Mouse (Mus musculus) stomach, postnatal 0 days (tissue): ENCODE results near the gene Pla2g4b. TPM values are rescaled to one million over a fixed set of nuclear protein-coding genes. Genes with fewer than 3 reads are reported as not detected.

Experiments used
- ATAC-seq: fragments of 200-750 bp; cut with Nextera tagmentation; 2 replicates; pipeline ENCODE4 v1.8.0; 2017; ENCODE audit not compliant: low FRiP score, low TSS enrichment
- DNase-seq: peaks from one replicate; pipeline ENCODE4 v3.0.0-alpha.2; 2016; ENCODE audit warnings: low spot score
- H3K27ac ChIP-seq: fragments of 300-500 bp; sonication (generic); replicated peaks from 2 replicates; pipeline ENCODE4 v1.5.1; 2014; ENCODE audit warnings: mild to moderate bottlenecking, control low read depth
- H3K27me3 ChIP-seq: fragments of 300-500 bp; sonication (generic); 2 replicates; pipeline ENCODE4 v1.6.1; 2014; ENCODE audit warnings: low read length; ENCODE audit not compliant: control insufficient read depth, insufficient read depth
- H3K36me3 ChIP-seq: fragments of 300-500 bp; sonication (generic); 2 replicates; pipeline ENCODE4 v1.6.1; 2014; ENCODE audit warnings: low read length, mixed read lengths; ENCODE audit not compliant: control insufficient read depth, insufficient read depth
- H3K4me1 ChIP-seq: fragments of 300-500 bp; sonication (generic); replicated peaks from 2 replicates; pipeline ENCODE4 v1.6.1; 2014; ENCODE audit warnings: antibody characterized with exemption; ENCODE audit not compliant: control insufficient read depth, insufficient read depth
- H3K4me2 ChIP-seq: fragments of 300-500 bp; sonication (generic); replicated peaks from 2 replicates; pipeline ENCODE4 v1.6.1; 2014; ENCODE audit warnings: low read depth, mild to moderate bottlenecking, control low read depth, moderate library complexity
- H3K4me3 ChIP-seq: fragments of 300-500 bp; sonication (generic); 2 replicates; pipeline ENCODE4 v1.5.1; 2014; ENCODE audit warnings: low read depth, low read length, control low read depth
- H3K9ac ChIP-seq: fragments of 300-500 bp; sonication (generic); 2 replicates; pipeline ENCODE4 v1.6.1; 2014; ENCODE audit warnings: mild to moderate bottlenecking, low read length, control low read depth, mixed read lengths
- H3K9me3 ChIP-seq: fragments of 300-500 bp; sonication (generic); 2 replicates; pipeline ENCODE4 v1.6.1; 2016; ENCODE audit warnings: low read length; ENCODE audit not compliant: control insufficient read depth
- CTCF ChIP-seq: IDR thresholded peaks from 2 replicates; pipeline ENCODE4 v1.5.1; 2016; ENCODE audit warnings: antibody characterized with exemption, low read depth, mild to moderate bottlenecking, moderate library complexity
- EP300 ChIP-seq: optimal IDR thresholded peaks from 2 replicates; pipeline ENCODE3; 2016; ENCODE audit warnings: antibody characterized with exemption
- WGBS: fragments of 180-500 bp; shearing (Covaris S2); extraction: QIAGEN DNeasy Blood & Tissue Kit; methylation state at CpG from one replicate; pipeline ENCODE4 v1.1.7; 2014; 5-methylcytosine and 5-hydroxymethylcytosine counted together
- polyA plus RNA-seq: library from polyadenylated mRNA; unstranded; fragments of >200 nt; fragmentation: Nextera tagmentation; extraction: Ambion mirVana; gene quantifications from 2 replicates; pipeline ENCODE4 v1.2.1, GENCODE M21; 2015

Pla2g4b gene
- polyA plus RNA-seq, 1 experiment from 2014 or later, result 8.0 TPM

DNA sequence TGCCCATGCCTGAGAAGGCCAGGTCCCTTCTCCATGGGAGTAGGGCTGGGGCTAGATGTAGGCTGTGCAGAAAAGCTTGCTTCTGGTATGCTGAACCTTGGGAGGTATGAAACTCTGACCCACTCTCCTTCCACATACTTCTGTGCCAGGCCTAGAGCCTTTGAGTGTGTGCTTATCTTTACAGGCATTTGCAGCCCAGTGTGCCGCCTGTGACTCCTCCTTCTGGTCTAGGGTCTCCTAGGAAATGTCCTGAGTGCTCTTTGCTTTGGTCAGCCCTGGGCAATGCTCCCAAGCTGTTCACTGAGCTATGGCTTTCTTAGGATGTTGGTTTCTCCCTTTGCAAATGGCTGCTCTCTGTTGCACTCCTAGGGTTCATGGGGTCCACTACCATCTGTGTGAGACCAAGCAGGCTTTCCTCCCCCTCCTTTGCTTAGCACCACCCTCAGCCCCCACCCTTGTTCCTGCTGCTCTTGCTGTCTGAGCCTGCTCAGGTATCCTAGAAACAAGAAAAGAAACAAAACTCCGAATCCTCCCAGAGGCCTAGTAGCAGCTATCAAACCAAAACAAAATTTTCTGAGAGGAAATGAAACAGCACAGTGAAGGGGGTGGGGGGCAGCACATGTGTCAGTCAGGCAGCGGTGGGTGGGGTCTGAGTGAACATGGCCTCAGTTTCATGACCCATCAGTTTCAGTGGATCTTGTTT, 32.2 kb upstream of the Pla2g4b start:
- TF ChIP-seq EP300, result no peak
- TF ChIP-seq CTCF, result no peak
- Histone ChIP-seq H3K27me3 (no peaks in the 10 kb centered on the region), H3K4me3 (no peak overlapping the region), H3K9ac (no peak overlapping the region), H3K27ac (peak overlapping the region; percentile 13; the same call in 1 of the 2 replicates), H3K9me3 (no peaks in the 10 kb centered on the region), H3K4me2 (no peak overlapping the region), H3K4me1 (no peaks in the 10 kb centered on the region; the same call in 1 of the 2 replicates), H3K36me3 (0 out of 2 replicates have a peak, but pooled peaks cover 6% of the 10 kb centered on the region)
- DNase-seq (no peak), ATAC-seq (no peak)
- 62% methylated on average over 3 of the region's 3 CpGs for WGBS

DNA sequence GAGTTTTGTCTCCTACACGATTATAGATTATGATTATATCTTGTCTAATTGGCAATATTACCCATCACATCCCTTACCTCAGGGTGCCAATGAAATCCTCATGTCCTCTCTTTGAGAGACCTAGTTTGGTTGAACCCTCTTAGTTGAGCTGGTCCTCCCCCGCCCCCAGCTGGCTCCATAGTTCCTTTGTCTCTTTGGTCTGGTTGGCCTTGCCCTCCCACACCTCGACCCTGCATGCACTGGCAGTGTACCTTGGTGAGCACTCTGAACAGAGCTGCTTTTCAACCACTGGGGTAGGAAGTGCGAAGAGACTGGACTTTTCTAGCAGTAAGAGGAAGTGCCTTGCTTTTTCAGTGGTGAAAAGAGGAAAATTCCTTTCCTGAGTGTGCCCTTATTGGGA, 31.3 kb upstream of the Pla2g4b start:
- no peaks in the 10 kb centered on the region for H3K9me3 ChIP-seq
- TF ChIP-seq EP300, result no peak
- no peak for TF ChIP-seq CTCF
- no peaks in the 10 kb centered on the region for H3K4me1 ChIP-seq
- no peak overlapping the region for H3K9ac ChIP-seq
- H3K27me3 ChIP-seq, result no peaks in the 10 kb centered on the region
- WGBS, result 66% methylated on average over 4 of the region's 4 CpGs
- DNase-seq (no peak), ATAC-seq (no peak)
- no peak overlapping the region for H3K4me2 ChIP-seq
- H3K27ac ChIP-seq, result no peak overlapping the region
- no peak overlapping the region for H3K4me3 ChIP-seq
- H3K36me3 ChIP-seq, result 0 out of 2 replicates have a peak, but pooled peaks cover 6% of the 10 kb centered on the region

DNA sequence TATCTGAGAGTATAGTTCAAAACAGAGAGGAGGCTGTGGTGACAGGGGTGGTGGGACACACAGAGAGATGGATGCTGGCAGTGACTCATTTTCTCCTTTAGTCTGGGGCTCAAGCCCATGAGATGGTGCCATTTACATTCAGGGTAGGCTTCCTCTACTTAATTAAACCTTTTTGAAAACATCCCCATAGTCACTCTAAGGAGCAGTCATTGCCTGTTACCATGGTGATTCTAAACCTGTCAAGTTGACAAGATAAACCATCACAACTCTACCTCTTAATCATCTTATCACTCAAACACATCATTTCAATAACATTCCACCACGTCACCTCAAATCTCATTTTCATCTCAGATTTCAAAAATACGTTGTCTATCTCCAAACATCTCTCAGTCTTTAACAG, 29.2 kb upstream of the Pla2g4b start:
- no peak overlapping the region for H3K9ac ChIP-seq
- no peak for DNase-seq
- 80% methylated on average over 2 of the region's 2 CpGs for WGBS
- H3K4me2 ChIP-seq, result no peak overlapping the region
- no peak overlapping the region for H3K4me3 ChIP-seq
- ATAC-seq, result no peak
- H3K9me3 ChIP-seq, result no peaks in the 10 kb centered on the region
- no peak for TF ChIP-seq CTCF
- TF ChIP-seq EP300, result no peak
- H3K27me3 ChIP-seq, result no peaks in the 10 kb centered on the region
- H3K27ac ChIP-seq, result no peak overlapping the region
- no peaks in the 10 kb centered on the region for H3K4me1 ChIP-seq
- 0 out of 2 replicates have a peak, but pooled peaks cover 2% of the 10 kb centered on the region for H3K36me3 ChIP-seq

DNA sequence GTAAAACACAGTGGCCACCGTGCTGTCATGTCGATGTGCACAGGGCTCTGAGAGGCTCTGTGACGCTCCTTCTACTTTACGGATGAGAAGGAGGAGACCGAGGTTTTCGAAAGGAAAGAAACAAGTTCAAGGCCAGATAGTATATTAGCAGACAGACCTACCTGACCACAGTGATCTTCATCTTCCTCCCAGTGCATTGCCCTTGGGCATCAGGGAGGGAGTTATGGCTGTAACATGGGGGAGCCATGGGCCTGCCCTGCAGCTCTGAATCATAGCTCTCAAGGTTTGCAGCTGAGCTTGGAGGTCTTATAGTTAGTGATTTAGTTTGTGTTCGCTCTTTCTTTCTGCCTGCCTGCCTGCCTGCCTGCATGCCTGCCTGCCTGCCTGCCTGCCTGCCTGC, 26.5 kb upstream of the Pla2g4b start:
- WGBS, result 96% methylated on average over 7 of the region's 7 CpGs
- H3K4me2 ChIP-seq, result no peak overlapping the region
- H3K27me3 ChIP-seq, result no peaks in the 10 kb centered on the region
- no peak overlapping the region for H3K27ac ChIP-seq
- TF ChIP-seq CTCF (no peak), EP300 (no peak)
- no peak for DNase-seq
- no peak overlapping the region for H3K4me3 ChIP-seq
- no peaks in the 10 kb centered on the region for H3K4me1 ChIP-seq
- no peaks in the 10 kb centered on the region for H3K9me3 ChIP-seq
- H3K9ac ChIP-seq, result no peak overlapping the region
- no peak for ATAC-seq
- H3K36me3 ChIP-seq, result no peaks in the 10 kb centered on the region; the same call in 1 of the 2 replicates

DNA sequence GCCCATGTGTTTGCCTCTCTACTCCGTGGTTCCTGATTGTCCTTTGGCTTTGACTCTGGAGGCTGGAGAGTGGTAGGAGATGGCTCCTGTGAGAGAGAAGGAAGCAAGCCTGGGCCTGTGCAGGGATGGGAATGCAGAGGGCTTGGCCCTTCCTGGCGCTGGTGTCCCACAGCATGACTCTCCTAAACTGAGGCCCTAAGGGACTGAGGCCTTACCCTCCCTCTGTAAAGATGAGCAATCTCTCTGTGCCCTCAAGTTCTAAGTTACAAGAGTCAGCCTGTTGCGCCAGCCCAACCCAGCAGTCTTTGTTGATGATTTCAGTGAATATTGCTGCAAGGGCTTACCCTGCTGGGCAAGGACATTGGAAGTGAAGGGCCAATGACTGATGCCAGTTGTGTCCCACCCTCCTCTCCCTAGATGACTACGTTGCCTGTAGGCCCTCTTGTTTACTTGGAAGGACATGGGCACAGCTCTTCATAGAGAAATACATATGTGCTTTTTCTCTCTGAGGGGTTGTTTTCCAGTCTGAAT, 25.5 kb upstream of the Pla2g4b start:
- 63% methylated on average over 4 of the region's 4 CpGs for WGBS
- ATAC-seq, result no peak
- TF ChIP-seq EP300, result no peak

DNA sequence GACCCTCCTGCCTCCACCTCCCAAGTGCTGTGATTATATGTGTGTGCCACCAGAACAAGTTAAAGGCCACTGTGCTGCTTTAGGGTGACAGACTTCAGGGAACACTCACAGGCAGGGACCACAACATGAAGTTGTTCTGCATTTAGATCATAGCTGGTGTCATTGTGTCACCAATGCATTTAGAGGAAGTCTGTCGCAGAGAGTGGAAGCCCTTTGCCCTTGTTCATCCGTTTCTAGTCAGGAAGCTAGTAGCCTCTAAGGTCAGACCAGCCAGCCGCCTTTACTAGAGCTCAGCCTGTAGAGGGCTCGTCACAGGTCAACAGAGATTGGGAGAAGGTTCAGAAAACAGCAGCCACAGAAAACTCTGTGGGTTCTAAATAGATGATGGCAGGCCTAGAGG, 24.5 kb upstream of the Pla2g4b start:
- no peak overlapping the region for H3K4me3 ChIP-seq
- H3K27me3 ChIP-seq, result no peaks in the 10 kb centered on the region
- H3K27ac ChIP-seq, result no peak overlapping the region
- no peak overlapping the region for H3K4me2 ChIP-seq
- H3K9me3 ChIP-seq, result no peaks in the 10 kb centered on the region
- DNase-seq, result no peak
- 50% methylated on average over 4 of the region's 4 CpGs for WGBS
- H3K36me3 ChIP-seq, result no peaks in the 10 kb centered on the region; the same call in 1 of the 2 replicates
- no peak for ATAC-seq
- TF ChIP-seq EP300 (no peak), CTCF (no peak)
- H3K9ac ChIP-seq, result no peak overlapping the region
- no peaks in the 10 kb centered on the region for H3K4me1 ChIP-seq

More for the DNA sequence above, 25.5 kb upstream of the Pla2g4b start:
- no peak overlapping the region for H3K4me2 ChIP-seq
- no peaks in the 10 kb centered on the region for H3K9me3 ChIP-seq
- no peak overlapping the region for H3K4me3 ChIP-seq
- DNase-seq, result no peak
- no peaks in the 10 kb centered on the region for H3K27me3 ChIP-seq
- no peak overlapping the region; the same call in 1 of the 2 replicates for H3K27ac ChIP-seq
- no peaks in the 10 kb centered on the region for H3K4me1 ChIP-seq
- H3K9ac ChIP-seq, result no peak overlapping the region
- no peaks in the 10 kb centered on the region; the same call in 1 of the 2 replicates for H3K36me3 ChIP-seq
